Mouse (Mus musculus): ENCODE measurements at regions not wholly inside any gene's neighbourhood (a gene's known extent, or its start where the extent isn't known, plus 50 kb on each side); places are given as distances from the start of the nearest gene placed in this dataset.

DNA sequence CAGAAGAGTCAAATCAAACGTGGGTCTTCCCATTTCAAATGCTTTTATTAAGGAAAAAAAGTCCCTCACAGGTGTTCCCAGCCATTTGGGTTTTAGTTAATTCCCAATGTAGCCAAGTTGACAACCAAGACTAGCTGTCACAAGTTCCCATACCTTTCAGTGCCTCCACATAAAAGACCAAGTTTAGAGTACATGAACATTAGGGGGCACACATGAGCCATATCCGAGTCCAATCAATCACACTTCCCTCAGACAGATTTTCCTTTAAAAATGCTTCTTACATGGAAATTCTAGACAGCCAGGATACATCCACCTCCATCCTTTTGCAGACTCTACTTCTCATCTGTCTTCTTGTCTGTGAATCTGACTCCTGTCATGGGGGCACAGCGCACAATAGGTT is 238.1 kb downstream of the Gm765 start:
- H3K27me3 ChIP-seq = 0 out of 2 replicates have a peak, but pooled peaks cover 4% of the 10 kb centered on the region
- H3K36me3 ChIP-seq (replicated peaks) = no peaks in the 10 kb centered on the region
- no peak overlapping the region for H3K27ac ChIP-seq
- H3K4me3 ChIP-seq (replicated peaks) = no peak overlapping the region
- peaks cover 11% of the 10 kb centered on the region; the same call in 1 of the 2 replicates for H3K4me1 ChIP-seq
- WGBS = 45% methylated on average over 3 of the region's 3 CpGs
- no peak for ATAC-seq (ENCODE audit: low FRiP score)
- no peak overlapping the region for H3K4me2 ChIP-seq
- no peaks in the 10 kb centered on the region for H3K9me3 ChIP-seq
- H3K9ac ChIP-seq = no peak overlapping the region

DNA sequence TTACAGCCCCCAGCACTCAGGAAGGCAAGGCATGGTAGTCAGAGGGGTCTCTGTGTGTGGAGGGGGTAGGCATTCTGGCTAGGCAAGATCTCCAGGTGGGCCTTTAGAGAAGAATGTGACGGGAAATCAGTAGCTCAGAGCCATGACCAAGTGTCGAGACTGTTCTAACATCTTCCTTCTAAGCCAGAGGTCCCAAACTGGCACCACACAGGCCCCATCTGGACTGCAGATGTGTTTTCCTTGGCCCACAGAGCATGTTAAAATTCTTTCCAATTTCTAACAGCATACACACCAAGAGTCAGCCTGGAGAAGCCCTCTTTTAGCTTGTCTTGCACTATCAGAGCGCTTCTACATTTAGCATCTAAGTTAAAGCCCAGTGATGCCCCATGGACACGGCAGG is 241.5 kb downstream of the Gm765 start:
- Histone ChIP-seq H3K36me3 (replicated peaks) (no peaks in the 10 kb centered on the region), H3K4me1 (peaks cover 6% of the 10 kb centered on the region; the same call in 1 of the 2 replicates), H3K4me3 (replicated peaks) (no peak overlapping the region), H3K9ac (no peak overlapping the region), H3K27me3 (no peaks in the 10 kb centered on the region), H3K4me2 (no peak overlapping the region), H3K27ac (no peak overlapping the region), H3K9me3 (no peaks in the 10 kb centered on the region)
- no peak for ATAC-seq (ENCODE audit: low FRiP score)
- WGBS = 85% methylated on average over 4 of the region's 4 CpGs

DNA sequence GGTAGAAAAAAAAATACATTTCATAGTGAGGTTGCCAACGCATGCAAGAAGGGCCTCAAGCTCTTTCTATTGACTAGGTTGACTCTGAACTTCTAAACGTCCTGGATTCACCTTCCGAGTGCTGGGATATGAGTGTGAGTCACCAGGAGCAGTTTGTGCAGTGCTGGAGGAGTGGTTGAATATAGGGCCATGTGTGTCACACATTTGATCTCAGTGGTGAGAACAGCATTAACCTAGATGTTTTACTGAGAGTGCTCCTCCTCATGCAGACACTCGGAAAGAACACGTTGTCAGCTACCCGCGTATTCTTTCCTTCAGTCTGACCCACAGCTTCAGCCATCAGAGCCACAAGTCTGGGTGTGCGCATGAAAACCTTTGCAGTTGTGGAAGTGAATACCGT is 243.4 kb downstream of the Gm765 start:
- Histone ChIP-seq H3K36me3 (replicated peaks) (no peaks in the 10 kb centered on the region), H3K27me3 (no peaks in the 10 kb centered on the region), H3K4me1 (peaks cover 10% of the 10 kb centered on the region; the same call in 1 of the 2 replicates), H3K4me3 (replicated peaks) (no peak overlapping the region), H3K27ac (no peak overlapping the region), H3K4me2 (no peak overlapping the region), H3K9me3 (no peaks in the 10 kb centered on the region), H3K9ac (no peak overlapping the region)
- WGBS = 92% methylated on average over 9 of the region's 9 CpGs
- ATAC-seq (ENCODE audit: low FRiP score) = no peak

DNA sequence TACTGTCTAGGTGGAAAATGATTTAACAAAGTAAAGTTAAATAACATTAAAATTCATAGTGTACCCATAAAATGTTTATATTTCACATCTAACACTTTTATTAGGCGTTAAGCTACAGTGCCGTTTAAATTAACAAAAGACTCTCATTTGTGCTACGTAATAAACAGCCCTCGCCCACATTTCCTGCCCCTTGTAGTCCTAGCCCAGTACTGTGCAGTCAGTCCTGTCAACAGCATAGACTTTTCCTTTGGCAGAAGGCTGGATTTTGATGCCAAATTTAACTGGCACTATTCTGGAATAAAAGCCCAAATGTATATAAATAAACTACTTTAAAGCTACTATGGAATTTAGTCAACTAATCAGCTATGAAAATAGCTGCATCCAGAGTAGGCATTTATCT is 247.3 kb downstream of the Gm765 start:
- no peak for ATAC-seq (ENCODE audit: low FRiP score)
- H3K27ac ChIP-seq = no peak overlapping the region
- H3K9ac ChIP-seq = no peak overlapping the region
- no peaks in the 10 kb centered on the region for H3K27me3 ChIP-seq
- H3K9me3 ChIP-seq = no peaks in the 10 kb centered on the region
- no peaks in the 10 kb centered on the region for H3K36me3 ChIP-seq (replicated peaks)
- 79% methylated on average over 4 of the region's 4 CpGs for WGBS
- no peak overlapping the region for H3K4me3 ChIP-seq (replicated peaks)
- H3K4me1 ChIP-seq = peaks cover 10% of the 10 kb centered on the region; the same call in 1 of the 2 replicates
- no peak overlapping the region for H3K4me2 ChIP-seq

DNA sequence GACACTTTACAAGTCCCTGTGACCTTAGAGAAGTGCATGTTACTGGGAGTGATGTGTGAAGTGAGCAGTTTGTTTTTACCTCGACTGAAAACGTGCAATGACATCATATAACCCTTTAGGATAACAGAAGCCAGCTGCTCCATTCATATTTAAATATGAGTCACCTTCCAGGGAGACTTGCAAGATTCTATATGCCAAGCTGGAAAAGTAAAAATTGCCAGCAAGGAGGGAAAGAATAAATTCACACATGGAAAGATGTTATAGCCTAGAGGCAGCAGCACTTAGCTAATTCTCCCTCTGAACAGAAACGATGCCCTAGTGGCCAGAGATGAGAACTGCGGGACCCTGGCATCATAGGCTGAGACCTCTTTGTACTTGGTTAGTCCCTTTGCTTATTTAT is 253.4 kb downstream of the Gm765 start:
- ATAC-seq (ENCODE audit: low FRiP score) = no peak
- no peaks in the 10 kb centered on the region for H3K4me1 ChIP-seq
- no peaks in the 10 kb centered on the region for H3K27me3 ChIP-seq
- WGBS = 50% methylated on average over 4 of the region's 4 CpGs
- no peaks in the 10 kb centered on the region for H3K9me3 ChIP-seq
- H3K4me2 ChIP-seq = no peak overlapping the region
- H3K4me3 ChIP-seq (replicated peaks) = no peak overlapping the region
- no peaks in the 10 kb centered on the region for H3K36me3 ChIP-seq (replicated peaks)
- no peak overlapping the region for H3K27ac ChIP-seq
- H3K9ac ChIP-seq = no peak overlapping the region

DNA sequence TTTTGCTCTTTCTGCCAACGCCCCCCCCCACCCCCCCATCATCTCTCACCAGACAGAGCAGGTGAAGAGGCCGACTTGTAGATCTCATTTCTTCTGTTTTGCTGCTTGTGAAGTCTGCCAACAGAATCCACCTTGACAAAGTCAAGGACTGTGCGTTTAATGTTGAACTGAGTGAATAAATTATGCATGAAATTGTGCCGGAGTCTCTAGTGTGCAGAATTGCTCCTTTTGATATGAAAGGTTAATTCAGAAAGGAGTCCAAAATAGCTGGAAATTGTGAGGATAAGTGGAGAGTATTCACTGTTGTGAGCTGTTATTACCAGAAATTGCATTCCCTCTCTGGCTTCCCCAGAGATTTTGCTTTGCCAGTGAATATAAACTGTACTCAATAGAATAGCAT is 262.5 kb downstream of the Gm765 start:
- no peak for ATAC-seq (ENCODE audit: low FRiP score)
- no peaks in the 10 kb centered on the region for H3K27me3 ChIP-seq
- H3K4me1 ChIP-seq = peaks cover 5% of the 10 kb centered on the region; the same call in 1 of the 2 replicates
- H3K9ac ChIP-seq = no peak overlapping the region
- 49% methylated on average over 4 of the region's 4 CpGs for WGBS
- H3K36me3 ChIP-seq (replicated peaks) = no peaks in the 10 kb centered on the region
- no peak overlapping the region for H3K4me3 ChIP-seq (replicated peaks)
- H3K9me3 ChIP-seq = no peaks in the 10 kb centered on the region
- H3K4me2 ChIP-seq = no peak overlapping the region
- no peak overlapping the region for H3K27ac ChIP-seq

Data from forebrain, embryonic 12.5 days (tissue).